Mouse (Mus musculus): ENCODE data around the gene Pdlim3. TPM values are rescaled to one million over a fixed set of nuclear protein-coding genes. Genes with fewer than 3 reads are reported as not detected.

The Pdlim3 gene
- total and polyA plus RNA-seq, 2 experiments from 2014 or later, result 10.7 to 11.3 TPM

- ATAC-seq (ENCODE audit: low FRiP score) (no peak), DNase-seq (ENCODE audit: low spot score) (no peak)
- Histone ChIP-seq H3K4me2 (ENCODE audit: low read depth, low read length, poor library complexity, severe bottlenecking) (no peak overlapping the region), H3K9ac (replicated peaks; ENCODE audit: low read length, poor library complexity, severe bottlenecking) (no peak overlapping the region), H3K36me3 (ENCODE audit: insufficient read depth, low read length) (no peaks in the 10 kb centered on the region), H3K4me3 (ENCODE audit: low read depth, low read length) (no peak overlapping the region), H3K9me3 (ENCODE audit: low read length) (no peaks in the 10 kb centered on the region), H3K27me3 (ENCODE audit: insufficient read depth, low read length) (no peaks in the 10 kb centered on the region), H3K27ac (ENCODE audit: low read depth, low read length) (no peak overlapping the region), H3K4me1 (ENCODE audit: insufficient read depth, low read length) (no peaks in the 10 kb centered on the region)
- no peak for TF ChIP-seq CTCF (IDR thresholded peaks at IDR 0.05)
- WGBS, result 95% methylated on average over 7 of the region's 7 CpGs
Observed at GRCm38 (mm10) chr8:45922116-45922515, 36.9 kb downstream of the Pdlim3 start.

- 2% methylated on average over 23 of the region's 23 CpGs for WGBS
- 0 out of 2 replicates have a peak within 1 kb of the TSS, but pooled peaks have one; percentile 13 for H3K9ac ChIP-seq (replicated peaks; ENCODE audit: low read length, poor library complexity, severe bottlenecking)
- TF ChIP-seq CTCF (IDR thresholded peaks at IDR 0.05), result peak; percentile 100
- ATAC-seq (ENCODE audit: low FRiP score) (peak; percentile 92), DNase-seq (ENCODE audit: low spot score) (peak; percentile 95)
- H3K27me3 ChIP-seq (ENCODE audit: insufficient read depth, low read length), result peaks cover 4% of the 10 kb centered on the region; the same call in 1 of the 2 replicates
- no peaks in the 10 kb centered on the region for H3K4me1 ChIP-seq (ENCODE audit: insufficient read depth, low read length)
- peak within 1 kb of the TSS; percentile 37 for H3K4me3 ChIP-seq (ENCODE audit: low read depth, low read length)
- peak within 1 kb of the TSS; percentile 50 for H3K4me2 ChIP-seq (ENCODE audit: low read depth, low read length, poor library complexity, severe bottlenecking)
- H3K9me3 ChIP-seq (ENCODE audit: low read length), result no peaks in the 10 kb centered on the region
- no peaks in the 10 kb centered on the region for H3K36me3 ChIP-seq (ENCODE audit: insufficient read depth, low read length)
- no peak within 1 kb of the TSS for H3K27ac ChIP-seq (ENCODE audit: low read depth, low read length)
Observed at GRCm38 (mm10) chr8:45934582-45935014, 49.3 kb downstream of the Pdlim3 start, which contains the start of gene Ccdc110. Ccdc110 (plus strand) TSS chr8:45934619.

GRCm38 (mm10) chr8:45936986-45937385, 51.7 kb downstream of the Pdlim3 start:
- ATAC-seq (ENCODE audit: low FRiP score), result no peak
- WGBS, result 92% methylated on average over 9 of the region's 9 CpGs
- no peaks in the 10 kb centered on the region for H3K36me3 ChIP-seq (ENCODE audit: insufficient read depth, low read length)
- H3K4me3 ChIP-seq (ENCODE audit: low read depth, low read length), result no peak overlapping the region
- H3K9ac ChIP-seq (replicated peaks; ENCODE audit: low read length, poor library complexity, severe bottlenecking), result no peak overlapping the region
- no peaks in the 10 kb centered on the region for H3K4me1 ChIP-seq (ENCODE audit: insufficient read depth, low read length)
- TF ChIP-seq CTCF (IDR thresholded peaks at IDR 0.05), result no peak
- DNase-seq (ENCODE audit: low spot score), result no peak
- no peak overlapping the region for H3K4me2 ChIP-seq (ENCODE audit: low read depth, low read length, poor library complexity, severe bottlenecking)
- H3K27me3 ChIP-seq (ENCODE audit: insufficient read depth, low read length), result peaks cover 4% of the 10 kb centered on the region; the same call in 1 of the 2 replicates
- H3K9me3 ChIP-seq (ENCODE audit: low read length), result no peaks in the 10 kb centered on the region
- H3K27ac ChIP-seq (ENCODE audit: low read depth, low read length), result no peak overlapping the region

DNA sequence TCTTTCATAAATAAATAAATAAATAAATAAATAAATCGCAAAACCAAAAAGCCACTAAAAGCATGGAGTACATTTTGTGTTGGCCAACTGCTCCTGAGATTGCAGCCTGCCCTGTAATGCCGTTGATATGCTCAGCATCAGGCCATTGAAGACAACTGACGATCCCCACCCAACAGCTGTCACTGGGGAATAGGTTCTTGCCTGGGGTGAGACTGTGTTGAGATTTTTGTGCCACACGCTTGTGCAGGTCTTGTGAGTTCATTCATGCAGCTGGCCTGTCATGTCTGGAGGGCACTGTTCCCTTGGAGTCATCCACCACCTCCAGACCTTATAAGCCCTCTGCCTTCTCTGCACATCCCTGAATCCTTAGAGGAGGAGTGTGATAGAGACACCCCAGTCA, 61.0 kb downstream of the Pdlim3 start:
- Histone ChIP-seq H3K27me3 (ENCODE audit: insufficient read depth, low read length) (no peaks in the 10 kb centered on the region), H3K9me3 (ENCODE audit: low read length) (no peaks in the 10 kb centered on the region), H3K4me3 (ENCODE audit: low read depth, low read length) (no peak overlapping the region), H3K4me2 (ENCODE audit: low read depth, low read length, poor library complexity, severe bottlenecking) (no peak overlapping the region), H3K9ac (replicated peaks; ENCODE audit: low read length, poor library complexity, severe bottlenecking) (no peak overlapping the region), H3K27ac (ENCODE audit: low read depth, low read length) (no peak overlapping the region), H3K36me3 (ENCODE audit: insufficient read depth, low read length) (no peaks in the 10 kb centered on the region), H3K4me1 (ENCODE audit: insufficient read depth, low read length) (no peaks in the 10 kb centered on the region)
- TF ChIP-seq CTCF (IDR thresholded peaks at IDR 0.05), result no peak
- DNase-seq (ENCODE audit: low spot score), result no peak
- 91% methylated on average over 4 of the region's 4 CpGs for WGBS
- no peak for ATAC-seq (ENCODE audit: low FRiP score)

DNA sequence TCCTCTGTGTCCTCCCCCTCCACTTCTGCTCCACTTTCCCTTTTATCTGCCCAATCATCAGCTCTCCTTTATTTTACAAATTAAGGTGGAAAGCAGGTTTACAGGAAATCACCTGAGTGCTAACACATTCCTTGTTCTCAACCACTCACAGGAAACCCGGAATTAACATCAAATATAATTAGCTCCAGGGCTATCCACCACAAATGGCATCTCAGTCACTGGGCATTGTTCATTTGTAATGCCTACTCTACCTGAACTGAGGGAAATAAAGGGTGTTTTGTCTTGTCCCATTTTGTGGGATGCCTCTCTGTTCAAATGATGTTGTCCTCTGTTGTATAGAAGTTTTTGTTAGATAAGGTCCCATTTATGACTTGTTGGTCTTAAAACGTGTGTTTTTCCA, 65.4 kb downstream of the Pdlim3 start:
- no peaks in the 10 kb centered on the region for H3K4me1 ChIP-seq (ENCODE audit: insufficient read depth, low read length)
- WGBS, result 61% methylated on average over 2 of the region's 2 CpGs
- H3K9me3 ChIP-seq (ENCODE audit: low read length), result no peaks in the 10 kb centered on the region
- H3K9ac ChIP-seq (replicated peaks; ENCODE audit: low read length, poor library complexity, severe bottlenecking), result no peak overlapping the region
- TF ChIP-seq CTCF (IDR thresholded peaks at IDR 0.05), result no peak
- no peak overlapping the region for H3K27ac ChIP-seq (ENCODE audit: low read depth, low read length)
- H3K4me3 ChIP-seq (ENCODE audit: low read depth, low read length), result no peak overlapping the region
- DNase-seq (ENCODE audit: low spot score), result no peak
- H3K36me3 ChIP-seq (ENCODE audit: insufficient read depth, low read length), result no peaks in the 10 kb centered on the region
- no peak for ATAC-seq (ENCODE audit: low FRiP score)
- no peaks in the 10 kb centered on the region for H3K27me3 ChIP-seq (ENCODE audit: insufficient read depth, low read length)
- H3K4me2 ChIP-seq (ENCODE audit: low read depth, low read length, poor library complexity, severe bottlenecking), result no peak overlapping the region

Other genes with a start within 250 kb of the Pdlim3 start
- 0.16 TPM in 1 of 2 replicates, not detected in the other for gene Ccdc110, start 49.2 kb downstream of the Pdlim3 start, total RNA-seq (2014; rRNA removed)
- gene Ccdc110, start 49.2 kb downstream of the Pdlim3 start, polyA plus RNA-seq (2015; fragmentation: Nextera tagmentation; extraction: Ambion mirVana), result 0.07 and 0.10 TPM in 2 replicates
- gene 1700029J07Rik, start 89.8 kb downstream of the Pdlim3 start, total RNA-seq (2014; rRNA removed), result 1.9 and 3.4 TPM in 2 replicates
- 3.9 and 5.1 TPM in 2 replicates for gene 1700029J07Rik, start 89.8 kb downstream of the Pdlim3 start, polyA plus RNA-seq (2015; fragmentation: Nextera tagmentation; extraction: Ambion mirVana)
- gene Ufsp2, start 90.1 kb downstream of the Pdlim3 start, total RNA-seq (2014; rRNA removed), result 26.9 and 44.6 TPM in 2 replicates
- 51.9 and 56.9 TPM in 2 replicates for gene Ufsp2, start 90.1 kb downstream of the Pdlim3 start, polyA plus RNA-seq (2015; fragmentation: Nextera tagmentation; extraction: Ambion mirVana)
- gene Lrp2bp, start 113.8 kb downstream of the Pdlim3 start, total RNA-seq (2014; rRNA removed), result 0.27 and 1.0 TPM in 2 replicates
- 0.17 and 0.35 TPM in 2 replicates for gene Lrp2bp, start 113.8 kb downstream of the Pdlim3 start, polyA plus RNA-seq (2015; fragmentation: Nextera tagmentation; extraction: Ambion mirVana)
- gene Ankrd37, start 120.2 kb downstream of the Pdlim3 start, total RNA-seq (2014; rRNA removed), result 4.3 and 13.8 TPM in 2 replicates
- gene Ankrd37, start 120.2 kb downstream of the Pdlim3 start, polyA plus RNA-seq (2015; fragmentation: Nextera tagmentation; extraction: Ambion mirVana), result 13.4 and 15.4 TPM in 2 replicates